Mouse (Mus musculus) embryonic facial prominence, embryonic 14.5 days (tissue): ENCODE measurements around the gene Cd46. TPM values are rescaled to one million over a fixed set of nuclear protein-coding genes. Genes with fewer than 3 reads are reported as not detected.
A peak's percentile ranks its signal among the peaks of the same experiment; 100 is the strongest.

Source experiments
- ATAC-seq: fragments of 200-750 bp; cut with Nextera tagmentation; 2 replicates; pipeline ENCODE4 v1.8.0; 2017; ENCODE audit warnings: low read depth, moderate number of reproducible peaks, moderate TSS enrichment
- DNase-seq: peaks from one replicate; pipeline ENCODE4 v3.0.0-alpha.2; 2015; ENCODE audit warnings: low spot score
- H3K27ac ChIP-seq: fragments of 300-500 bp; sonication (generic); replicated peaks from 2 replicates; pipeline ENCODE4 v1.5.1; 2014; ENCODE audit warnings: low read depth, mild to moderate bottlenecking, low read length, moderate library complexity
- H3K27me3 ChIP-seq: fragments of 300-500 bp; sonication (generic); replicated peaks from 2 replicates; pipeline ENCODE4 v1.6.1; 2014; ENCODE audit warnings: low read length; ENCODE audit not compliant: control insufficient read depth, insufficient read depth
- H3K36me3 ChIP-seq: fragments of 300-500 bp; sonication (generic); 2 replicates; pipeline ENCODE4 v1.6.1; 2014; ENCODE audit warnings: low read length, mixed read lengths; ENCODE audit not compliant: control insufficient read depth, insufficient read depth
- H3K4me1 ChIP-seq: fragments of 300-500 bp; sonication (generic); 2 replicates; pipeline ENCODE4 v1.6.1; 2014; ENCODE audit warnings: antibody characterized with exemption, low read length; ENCODE audit not compliant: control insufficient read depth, insufficient read depth
- H3K4me2 ChIP-seq: fragments of 300-500 bp; sonication (generic); 2 replicates; pipeline ENCODE4 v1.6.1; 2014; ENCODE audit warnings: low read depth, mild to moderate bottlenecking, low read length, moderate library complexity, mixed read lengths
- H3K4me3 ChIP-seq: fragments of 300-500 bp; sonication (generic); 2 replicates; pipeline ENCODE4 v1.5.1; 2014; ENCODE audit warnings: low read depth, mild to moderate bottlenecking, low read length
- H3K9ac ChIP-seq: fragments of 300-500 bp; sonication (generic); 2 replicates; pipeline ENCODE4 v1.6.1; 2014; ENCODE audit warnings: low read depth, mild to moderate bottlenecking, low read length, moderate library complexity, mixed read lengths
- H3K9me3 ChIP-seq: fragments of 300-500 bp; sonication (generic); 2 replicates; pipeline ENCODE4 v1.6.1; 2016; ENCODE audit warnings: low read length; ENCODE audit not compliant: control insufficient read depth
- WGBS: fragments of 180-500 bp; shearing (Covaris S2); extraction: QIAGEN DNeasy Blood & Tissue Kit; methylation state at CpG from one replicate; pipeline ENCODE4 v1.1.7; 2014; 5-methylcytosine and 5-hydroxymethylcytosine counted together
- microRNA counts: library from miRNA; unstranded; fragments of <30 nt; microRNA quantifications from one replicate; lab custom pipeline; 2017
- microRNA-seq: library from miRNA; unstranded; fragments of <30 nt; microRNA quantifications from one replicate; pipeline ENCODE4, GENCODE M21; 2016; ENCODE audit warnings: borderline number of aligned reads
- polyA plus RNA-seq: library from polyadenylated mRNA; unstranded; fragments of >200 nt; fragmentation: Nextera tagmentation; extraction: Ambion mirVana; gene quantifications from 2 replicates; pipeline ENCODE4 v1.2.1, GENCODE M21; 2014

Cd46 gene
- polyA plus RNA-seq, 1 experiment from 2014 or later, result 0.89 TPM

DNA sequence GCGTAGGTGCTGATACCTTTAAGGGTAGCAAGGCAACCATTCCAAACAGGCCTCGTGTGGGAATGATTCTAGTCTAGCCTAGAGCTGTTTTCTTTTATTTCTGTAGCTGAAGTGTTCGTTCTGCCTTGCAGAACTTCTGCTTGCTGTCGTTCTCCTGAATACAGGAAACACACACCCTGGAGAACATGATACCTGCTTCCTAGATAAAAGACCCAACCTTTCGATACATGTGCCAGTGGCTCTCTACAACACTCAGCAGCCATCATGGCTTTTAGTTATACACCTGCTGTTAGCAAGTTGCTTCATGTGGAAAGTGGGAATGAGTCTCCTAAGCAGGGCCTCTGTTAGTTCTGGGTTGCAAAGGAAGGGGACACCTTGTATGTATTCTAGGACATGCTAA lies 97.8 kb downstream of the Cd46 start:
- Histone ChIP-seq H3K4me2 (no peak overlapping the region), H3K9me3 (no peaks in the 10 kb centered on the region), H3K27ac (no peak overlapping the region), H3K36me3 (no peaks in the 10 kb centered on the region), H3K27me3 (no peaks in the 10 kb centered on the region), H3K4me1 (no peaks in the 10 kb centered on the region), H3K9ac (no peak overlapping the region), H3K4me3 (no peak overlapping the region)
- no peak for ATAC-seq
- 61% methylated on average over 5 of the region's 5 CpGs for WGBS
- no peak for DNase-seq

DNA sequence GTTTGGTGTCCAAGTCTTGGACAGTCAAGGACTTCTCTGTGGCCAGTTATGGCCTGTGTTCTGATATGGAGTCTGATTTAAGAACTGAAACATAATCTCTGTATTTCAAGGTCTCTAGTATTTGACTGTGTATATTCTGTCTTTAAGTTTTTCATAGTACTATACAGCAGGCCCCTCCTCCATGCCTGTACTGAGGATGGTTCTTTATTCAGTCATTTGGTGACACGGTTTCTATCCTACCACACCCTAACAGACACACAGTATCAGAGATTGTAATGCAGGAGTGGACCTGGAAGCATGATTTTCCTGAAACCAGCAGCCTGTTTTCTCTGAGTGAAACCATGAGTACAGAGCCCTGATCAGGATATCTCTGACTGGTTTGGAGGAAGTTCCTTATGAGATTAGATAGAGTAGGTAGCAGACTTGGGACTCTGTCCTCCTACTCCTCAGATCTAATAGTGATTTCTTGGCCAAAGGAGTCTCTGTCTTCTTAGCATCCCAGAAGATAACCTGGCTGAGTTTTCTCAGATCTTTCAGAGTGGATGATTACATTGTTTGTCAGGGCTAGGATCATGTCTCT lies 98.5 kb downstream of the Cd46 start:
- WGBS, result 71% methylated on average over 1 of the region's 1 CpGs
- H3K4me2 ChIP-seq, result no peak overlapping the region
- H3K9ac ChIP-seq, result no peak overlapping the region
- no peak overlapping the region for H3K4me3 ChIP-seq
- ATAC-seq (no peak), DNase-seq (no peak)
- no peaks in the 10 kb centered on the region for H3K4me1 ChIP-seq
- H3K9me3 ChIP-seq, result no peaks in the 10 kb centered on the region
- H3K36me3 ChIP-seq, result no peaks in the 10 kb centered on the region
- H3K27ac ChIP-seq, result no peak overlapping the region
- H3K27me3 ChIP-seq, result no peaks in the 10 kb centered on the region

DNA sequence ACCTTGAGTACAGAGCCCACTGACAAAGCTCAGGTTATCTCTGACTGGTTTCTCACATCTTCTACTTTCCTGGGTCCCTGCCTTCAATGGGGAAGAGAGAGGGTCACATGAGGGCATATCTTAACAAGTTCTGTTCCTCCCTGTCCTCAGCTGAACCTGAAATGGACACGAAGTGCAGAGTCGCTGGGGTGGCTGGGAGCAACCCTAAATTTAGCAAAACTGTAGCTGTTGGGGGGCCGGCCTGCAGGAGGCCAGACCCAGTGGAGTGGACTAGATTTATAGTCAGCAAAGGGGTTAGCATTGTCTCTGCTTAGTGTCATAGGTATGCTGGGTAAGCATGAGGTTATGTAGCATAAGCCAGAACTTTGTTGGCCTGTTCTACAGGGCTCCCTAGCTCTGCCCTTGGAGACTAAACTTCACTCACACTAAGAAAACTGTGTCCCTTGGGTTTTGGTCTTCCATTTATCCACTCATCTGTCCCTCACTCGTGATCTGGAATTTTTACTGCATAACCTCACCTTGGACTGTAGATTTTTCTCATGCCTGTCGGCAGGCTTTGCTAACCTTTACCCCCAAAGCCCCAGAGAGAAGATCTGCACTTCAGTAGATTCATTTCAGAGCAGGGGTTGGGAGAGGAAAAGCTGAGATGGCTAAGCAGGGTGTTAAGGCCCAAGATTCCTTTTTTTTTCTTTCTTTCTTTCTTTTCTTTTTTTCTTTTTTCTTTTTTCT lies 99.3 kb downstream of the Cd46 start:
- 67% methylated on average over 5 of the region's 5 CpGs for WGBS
- DNase-seq, result no peak
- no peaks in the 10 kb centered on the region for H3K27me3 ChIP-seq

GRCm38 (mm10) chr1:194991654-194992053 lies 100.4 kb downstream of the Cd46 start:
- 85% methylated on average over 2 of the region's 2 CpGs for whole genome bisulfite sequencing
- Histone ChIP-seq H3K4me2 (no peak overlapping the region), H3K27me3 (no peaks in the 10 kb centered on the region), H3K36me3 (no peaks in the 10 kb centered on the region), H3K27ac (no peak overlapping the region), H3K4me1 (no peaks in the 10 kb centered on the region), H3K9ac (no peak overlapping the region), H3K9me3 (no peaks in the 10 kb centered on the region), H3K4me3 (no peak overlapping the region)
- no peak for DNase-seq
- ATAC-seq, result no peak

More for the DNA sequence above, 99.3 kb downstream of the Cd46 start:
- ATAC-seq, result no peak
- Histone ChIP-seq H3K4me1 (no peaks in the 10 kb centered on the region), H3K4me3 (no peak overlapping the region), H3K4me2 (no peak overlapping the region), H3K36me3 (no peaks in the 10 kb centered on the region), H3K9me3 (no peaks in the 10 kb centered on the region), H3K27ac (no peak overlapping the region), H3K9ac (no peak overlapping the region)

GRCm38 (mm10) chr1:194990976-194991375 lies 101.1 kb downstream of the Cd46 start:
- no peak for DNase-seq
- WGBS, result 90% methylated on average over 2 of the region's 2 CpGs

DNA sequence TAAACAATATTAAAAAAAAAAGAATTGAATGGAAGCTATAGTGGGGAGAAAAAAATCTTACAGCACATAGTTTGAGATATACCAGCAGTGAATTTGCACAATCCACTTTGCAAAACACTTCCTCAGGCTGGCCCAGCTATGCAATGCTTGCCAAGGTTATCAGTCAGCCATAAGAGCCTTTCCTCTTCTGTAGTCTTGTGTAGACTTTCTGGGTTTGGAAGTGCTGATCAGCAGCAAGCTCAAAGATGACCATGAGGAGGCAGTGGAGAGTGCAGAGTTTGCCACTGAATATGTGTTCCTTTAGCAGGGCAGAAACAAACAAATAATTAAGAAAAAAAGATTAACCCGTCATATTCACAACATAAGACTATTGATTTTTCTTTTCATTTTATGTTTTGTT lies 103.0 kb downstream of the Cd46 start:
- Histone ChIP-seq H3K27me3 (no peaks in the 10 kb centered on the region), H3K9me3 (no peaks in the 10 kb centered on the region), H3K4me2 (no peak overlapping the region), H3K9ac (no peak overlapping the region), H3K4me3 (no peak overlapping the region), H3K36me3 (no peaks in the 10 kb centered on the region), H3K4me1 (no peaks in the 10 kb centered on the region), H3K27ac (no peak overlapping the region)
- 89% methylated on average over 1 of the region's 1 CpGs for WGBS
- DNase-seq (no peak), ATAC-seq (no peak)

More at GRCm38 (mm10) chr1:194990976-194991375, 101.1 kb downstream of the Cd46 start:
- Histone ChIP-seq H3K27me3 (no peaks in the 10 kb centered on the region), H3K9ac (no peak overlapping the region), H3K36me3 (no peaks in the 10 kb centered on the region), H3K4me1 (no peaks in the 10 kb centered on the region), H3K4me2 (no peak overlapping the region), H3K4me3 (no peak overlapping the region), H3K27ac (no peak overlapping the region), H3K9me3 (no peaks in the 10 kb centered on the region)
- no peak for ATAC-seq

MicroRNAs encoded within 50 kb of the gene (microRNA counts, 519-probe panel; counts per million panel counts)
- microRNA mmu-miR-29b (lab: Ali Mortazavi, UCI) (2,588 counts per million, percentile 54 among the panel's probes with 10 or more counts), microRNA mmu-miR-29c (lab: Ali Mortazavi, UCI) (2,858 counts per million, percentile 65 among the panel's probes with 10 or more counts)

Small RNAs within 50 kb of the gene (microRNA-seq; reads per million reads assigned to microRNA genes)
- gene Mir29b-2, result 0.50 reads per million
- 58.1 reads per million, percentile 47 among the genes with 10 or more reads in this experiment for gene Mir29c

Other genes with a start within 250 kb of the Cd46 start
- gene Cd34, start 153.4 kb downstream of the Cd46 start, polyA plus RNA-seq, result 132 and 137 TPM in 2 replicates
- gene Cr1l, start 39.3 kb upstream of the Cd46 start, polyA plus RNA-seq, result 57.0 and 67.3 TPM in 2 replicates
- 0.22 and 0.38 TPM in 2 replicates for gene Cr2, start 84.5 kb upstream of the Cd46 start, polyA plus RNA-seq